Mouse (Mus musculus): Measurements from ENCODE around the gene Enthd1. TPM values are rescaled to one million over a fixed set of nuclear protein-coding genes. Genes with fewer than 3 reads are reported as not detected.
"Not testable (repeated sequence)": the region's sequence is repeated elsewhere in the genome, so short reads cannot be mapped to it uniquely, and the experiment has no call there.

Gene Enthd1
- total RNA-seq, 2 experiments from 2014 or later = not detected

GRCm38 (mm10) chr15:80538671-80539340 lies 26.1 kb downstream of the Enthd1 start:
- DNase-seq (ENCODE audit: low spot score in 2 of 2) = no peak

GRCm38 (mm10) chr15:80538075-80538474 lies 26.9 kb downstream of the Enthd1 start:
- no peak for DNase-seq (ENCODE audit: low spot score in 2 of 2)

GRCm38 (mm10) chr15:80536051-80536450 lies 28.9 kb downstream of the Enthd1 start:
- DNase-seq (ENCODE audit: low spot score in 2 of 2) = peak; percentile 8 to 40

GRCm38 (mm10) chr15:80533274-80533673 lies 31.7 kb downstream of the Enthd1 start:
- peak; percentile 15 to 25 for DNase-seq (ENCODE audit: low spot score in 2 of 2)

- no peak for DNase-seq (ENCODE audit: low spot score in 2 of 2)
Measured at GRCm38 (mm10) chr15:80532281-80533072, 32.5 kb downstream of the Enthd1 start.

GRCm38 (mm10) chr15:80531026-80531425 lies 33.9 kb downstream of the Enthd1 start:
- DNase-seq (ENCODE audit: low spot score in 2 of 2) = peak in 1 of 2 experiments; percentile 26

- DNase-seq (ENCODE audit: low spot score in 2 of 2) = peak; percentile 29 to 60
Measured at GRCm38 (mm10) chr15:80529955-80530869, 34.7 kb downstream of the Enthd1 start.

GRCm38 (mm10) chr15:80521661-80522388 lies 43.1 kb downstream of the Enthd1 start:
- no peak for DNase-seq (ENCODE audit: low spot score in 2 of 2)

GRCm38 (mm10) chr15:80519931-80520330 lies 45.0 kb downstream of the Enthd1 start:
- DNase-seq (ENCODE audit: low spot score in 2 of 2) = no peak

GRCm38 (mm10) chr15:80518567-80519223 lies 46.3 kb downstream of the Enthd1 start:
- no peak for DNase-seq (ENCODE audit: low spot score in 2 of 2)

GRCm38 (mm10) chr15:80517996-80518395 lies 47.0 kb downstream of the Enthd1 start:
- peak in 1 of 2 experiments; percentile 68 for DNase-seq (ENCODE audit: low spot score in 2 of 2)

- no peak for DNase-seq (ENCODE audit: low spot score in 2 of 2)
Measured at GRCm38 (mm10) chr15:80516525-80516924, 48.4 kb downstream of the Enthd1 start.

GRCm38 (mm10) chr15:80505086-80505485 lies 59.9 kb downstream of the Enthd1 start:
- DNase-seq (ENCODE audit: low spot score in 2 of 2) = no peak

GRCm38 (mm10) chr15:80503155-80503554 lies 61.8 kb downstream of the Enthd1 start:
- DNase-seq (ENCODE audit: low spot score in 2 of 2) = not testable (repeated sequence)

- no peak for DNase-seq (ENCODE audit: low spot score in 2 of 2)
Measured at GRCm38 (mm10) chr15:80502741-80503140, 62.2 kb downstream of the Enthd1 start.

- DNase-seq (ENCODE audit: low spot score in 2 of 2) = peak in 1 of 2 experiments; percentile 58
Measured at GRCm38 (mm10) chr15:80501106-80502096, 63.6 kb downstream of the Enthd1 start.

GRCm38 (mm10) chr15:80500426-80500825 lies 64.5 kb downstream of the Enthd1 start:
- peak in 1 of 2 experiments; percentile 75 for DNase-seq (ENCODE audit: low spot score in 2 of 2)

GRCm38 (mm10) chr15:80497733-80498132 lies 67.2 kb downstream of the Enthd1 start:
- DNase-seq (ENCODE audit: low spot score in 2 of 2) = not testable (repeated sequence)

- no peak for DNase-seq (ENCODE audit: low spot score in 2 of 2)
Measured at GRCm38 (mm10) chr15:80491505-80491904, 73.5 kb downstream of the Enthd1 start.
